ENCODE assay signal across 23 mouse cellular contexts in the genomic region with DNA sequence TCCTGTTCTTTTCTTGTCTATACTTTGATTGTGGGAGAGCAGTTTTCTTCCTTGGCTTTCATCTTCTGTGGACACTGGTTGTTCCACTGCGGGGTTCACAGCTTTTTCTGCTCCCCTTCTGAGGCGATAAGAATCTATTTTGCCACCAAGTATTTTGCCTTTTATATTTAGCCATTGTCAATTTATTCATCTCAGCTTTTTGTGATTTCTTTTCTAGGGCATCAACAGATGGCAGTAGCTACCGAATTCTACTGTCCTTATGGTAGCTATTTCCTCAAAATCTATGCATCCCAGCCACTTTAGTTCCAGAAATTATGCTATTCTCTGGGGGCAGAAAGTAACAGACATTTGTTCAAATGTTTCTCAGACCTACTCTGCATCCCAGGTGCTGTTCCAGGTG. TPM values are rescaled to one million over a fixed set of nuclear protein-coding genes. Genes with fewer than 3 reads are reported as not detected.
DNase-seq lines count a peak whose midpoint lies in the region; ATAC-seq and TF ChIP-seq lines count a peak whose summit lies in the region.
"Had no signal": no experiment of that assay in that cellular context is flagged by ENCODE, and none has a peak within 500 bp of the region (broad histone marks: within the 10 kb centered on the region; RNA-seq: fewer than 3 reads in every experiment).

No protein-coding gene starts in this region.

- no peak overlapping the region for H3K9ac ChIP-seq in midbrain, postnatal 0 days (replicated peaks; ENCODE audit: low read length, poor library complexity, severe bottlenecking)
- no peak overlapping the region for H3K9ac ChIP-seq in midbrain, embryonic 14.5 days (replicated peaks; ENCODE audit: low read length)
- no peak overlapping the region for H3K9ac ChIP-seq in stomach, postnatal 0 days (ENCODE audit: low read length)
- H3K9ac ChIP-seq in kidney, embryonic 15.5 days, result no peak overlapping the region
- H3K9ac ChIP-seq: embryonic facial prominence, embryonic 12.5 days; forebrain, embryonic 12.5 days; heart, embryonic 13.5 days; hindbrain, embryonic 15.5 days had no signal

- no peaks in the 10 kb centered on the region for H3K36me3 ChIP-seq in midbrain, postnatal 0 days (ENCODE audit: insufficient read depth, low read length)
- no peaks in the 10 kb centered on the region for H3K36me3 ChIP-seq in midbrain, embryonic 14.5 days (ENCODE audit: control insufficient read depth, insufficient read depth, low read length)
- H3K36me3 ChIP-seq in stomach, postnatal 0 days (ENCODE audit: control insufficient read depth, insufficient read depth, low read length), result no peaks in the 10 kb centered on the region
- H3K36me3 ChIP-seq in kidney, embryonic 15.5 days, result no peaks in the 10 kb centered on the region
- H3K36me3 ChIP-seq: embryonic facial prominence, embryonic 12.5 days; forebrain, embryonic 12.5 days; heart, embryonic 13.5 days; hindbrain, embryonic 15.5 days had no signal

- peak; percentile 73 for TF ChIP-seq CTCF in midbrain, postnatal 0 days (IDR thresholded peaks at IDR 0.05)
- peak; percentile 33; the same call in 1 of the 2 replicates for TF ChIP-seq CTCF in stomach, postnatal 0 days (IDR thresholded peaks at IDR 0.05; ENCODE audit: low read depth)

- H3K27me3 ChIP-seq in midbrain, postnatal 0 days (ENCODE audit: insufficient read depth, low read length), result no peaks in the 10 kb centered on the region
- H3K27me3 ChIP-seq in midbrain, embryonic 14.5 days (ENCODE audit: control insufficient read depth, insufficient read depth, low read length), result no peaks in the 10 kb centered on the region
- H3K27me3 ChIP-seq in stomach, postnatal 0 days (ENCODE audit: control insufficient read depth, insufficient read depth, low read length), result no peaks in the 10 kb centered on the region
- H3K27me3 ChIP-seq in kidney, embryonic 15.5 days, result no peaks in the 10 kb centered on the region
- H3K27me3 ChIP-seq: embryonic facial prominence, embryonic 12.5 days; forebrain, embryonic 12.5 days; heart, embryonic 13.5 days; hindbrain, embryonic 15.5 days had no signal

- no peak for DNase-seq in frontal cortex, postnatal 10 days (ENCODE audit: low spot score in 2 of 2)
- peak; percentile 35 for DNase-seq in midbrain, postnatal 0 days (ENCODE audit: low spot score)
- no peak for DNase-seq in midbrain, embryonic 14.5 days
- no peak for DNase-seq in stomach, postnatal 0 days (ENCODE audit: low spot score)
- DNase-seq: adrenal gland, adult 2 months; adrenal gland, postnatal 25 days; cerebellum, adult 11 months; cerebellum, adult 9-10 months; cerebellum, postnatal 25 days; gastrocnemius, postnatal 36 days; heart, postnatal 36 days had no signal

- H3K4me3 ChIP-seq in midbrain, postnatal 0 days (ENCODE audit: low read depth, low read length), result no peak overlapping the region
- no peak overlapping the region for H3K4me3 ChIP-seq in midbrain, embryonic 14.5 days (replicated peaks; ENCODE audit: low read depth, low read length)
- no peak overlapping the region for H3K4me3 ChIP-seq in stomach, postnatal 0 days (ENCODE audit: low read depth, low read length)
- H3K4me3 ChIP-seq in kidney, embryonic 15.5 days (replicated peaks), result no peak overlapping the region
- H3K4me3 ChIP-seq: embryonic facial prominence, embryonic 12.5 days; forebrain, embryonic 12.5 days; heart, embryonic 13.5 days; hindbrain, embryonic 15.5 days had no signal

- 82% methylated on average over 3 of the region's 3 CpGs for WGBS in midbrain, postnatal 0 days
- WGBS in midbrain, embryonic 14.5 days, result 92% methylated on average over 3 of the region's 3 CpGs
- whole genome bisulfite sequencing in stomach, postnatal 0 days, result 82% methylated on average over 3 of the region's 3 CpGs
- 86% methylated on average over 3 of the region's 3 CpGs for WGBS in kidney, embryonic 15.5 days

- no peak overlapping the region for H3K27ac ChIP-seq in midbrain, postnatal 0 days (ENCODE audit: low read depth, low read length)
- no peak overlapping the region for H3K27ac ChIP-seq in midbrain, embryonic 14.5 days (replicated peaks; ENCODE audit: low read depth, low read length)
- no peak overlapping the region for H3K27ac ChIP-seq in stomach, postnatal 0 days (replicated peaks)
- H3K27ac ChIP-seq in kidney, embryonic 15.5 days, result no peak overlapping the region
- H3K27ac ChIP-seq: embryonic facial prominence, embryonic 12.5 days; forebrain, embryonic 12.5 days; heart, embryonic 13.5 days; hindbrain, embryonic 15.5 days had no signal

- no peak for TF ChIP-seq EP300 in stomach, postnatal 0 days (optimal IDR thresholded peaks at IDR 0.05)

- peak; percentile 71 for ATAC-seq in frontal cortex, adult (ENCODE audit: low TSS enrichment)
- ATAC-seq in midbrain, postnatal 0 days (ENCODE audit: low FRiP score), result no peak
- ATAC-seq in midbrain, embryonic 14.5 days (ENCODE audit: low FRiP score, low TSS enrichment), result no peak
- no peak for ATAC-seq in stomach, postnatal 0 days (ENCODE audit: low FRiP score, low TSS enrichment)
- no peak for ATAC-seq in kidney, embryonic 15.5 days (replicated peaks; ENCODE audit: low FRiP score)

- no peaks in the 10 kb centered on the region for H3K9me3 ChIP-seq in midbrain, postnatal 0 days (ENCODE audit: low read length)
- no peaks in the 10 kb centered on the region for H3K9me3 ChIP-seq in midbrain, embryonic 14.5 days (ENCODE audit: control insufficient read depth, low read length)
- H3K9me3 ChIP-seq in stomach, postnatal 0 days (ENCODE audit: control insufficient read depth, low read length), result no peaks in the 10 kb centered on the region
- H3K9me3 ChIP-seq in kidney, embryonic 15.5 days (replicated peaks), result no peaks in the 10 kb centered on the region
- H3K9me3 ChIP-seq: embryonic facial prominence, embryonic 12.5 days; forebrain, embryonic 12.5 days; heart, embryonic 13.5 days; hindbrain, embryonic 15.5 days had no signal

- no peak overlapping the region for H3K4me2 ChIP-seq in midbrain, postnatal 0 days (ENCODE audit: low read depth, low read length, poor library complexity, severe bottlenecking)
- no peak overlapping the region for H3K4me2 ChIP-seq in midbrain, embryonic 14.5 days (ENCODE audit: low read length)
- H3K4me2 ChIP-seq in stomach, postnatal 0 days (replicated peaks; ENCODE audit: low read depth), result no peak overlapping the region
- no peak overlapping the region for H3K4me2 ChIP-seq in kidney, embryonic 15.5 days
- H3K4me2 ChIP-seq: embryonic facial prominence, embryonic 12.5 days; forebrain, embryonic 12.5 days; heart, embryonic 13.5 days; hindbrain, embryonic 15.5 days had no signal

- H3K4me1 ChIP-seq in midbrain, postnatal 0 days (ENCODE audit: insufficient read depth, low read length), result no peaks in the 10 kb centered on the region
- no peaks in the 10 kb centered on the region for H3K4me1 ChIP-seq in midbrain, embryonic 14.5 days (ENCODE audit: control insufficient read depth, insufficient read depth, low read length)
- no peaks in the 10 kb centered on the region for H3K4me1 ChIP-seq in stomach, postnatal 0 days (replicated peaks; ENCODE audit: control insufficient read depth, insufficient read depth)
- no peaks in the 10 kb centered on the region for H3K4me1 ChIP-seq in kidney, embryonic 15.5 days
- H3K4me1 ChIP-seq: embryonic facial prominence, embryonic 12.5 days; forebrain, embryonic 12.5 days; heart, embryonic 13.5 days; hindbrain, embryonic 15.5 days had no signal

RNA-seq across cellular contexts. Expression of a gene that starts 10.4 kb away (rescaled TPM):
- total RNA-seq in midbrain, postnatal 0 days (2014; rRNA removed), result not detected in 2 replicates
- polyA plus RNA-seq in midbrain, postnatal 0 days (2015; fragmentation: Nextera tagmentation; extraction: Ambion mirVana), result not detected in 2 replicates
- polyA plus RNA-seq in midbrain, embryonic 14.5 days (2014; fragmentation: Nextera tagmentation; extraction: Ambion mirVana), result not detected in 2 replicates
- not detected in 2 replicates for polyA plus RNA-seq in stomach, postnatal 0 days (2015; fragmentation: Nextera tagmentation; extraction: Ambion mirVana)
- polyA plus RNA-seq in kidney, embryonic 15.5 days (2015; fragmentation: Nextera tagmentation; extraction: Ambion mirVana), result not detected in 2 replicates
- total RNA-seq: adrenal gland, adult 2 months; adrenal gland, postnatal 25 days; ES-E14; gastrocnemius, adult 8-10 months; gastrocnemius, postnatal 36 days; heart, postnatal 36 days had no signal
- polyA plus RNA-seq: adrenal gland, adult 2 months; cortical plate, adult 2 months; embryonic facial prominence, embryonic 12.5 days; forebrain, embryonic 12.5 days; heart, embryonic 13.5 days; heart, postnatal 0 days; hindbrain, embryonic 11.5 days; hindbrain, embryonic 15.5 days; intestine, embryonic 14.5 days had no signal
